Mouse (Mus musculus) MEL (cell line): Measurements from ENCODE around the gene Tyw1.

ENCODE experiments used
- CHD1 ChIP-seq: IDR thresholded peaks from 2 replicates; pipeline ENCODE4 v1.6.1; 2012; ENCODE audit warnings: low read depth, mild to moderate bottlenecking, inconsistent platforms, low read length, improper control_type of control experiment
- CTCF ChIP-seq, 3 experiments: IDR thresholded peaks in 2 of 3; conservative IDR thresholded peaks in 1 of 3; 2 replicates each; pipeline ENCODE4 v1.5.1; 2011 to 2012; ENCODE audit warnings: low read length in 3 of 3, low read depth in 2 of 3, mild to moderate bottlenecking in 2 of 3, improper control_type of control experiment in 1 of 3, inconsistent platforms in 1 of 3, mixed read lengths in 1 of 3, moderate library complexity in 1 of 3; ENCODE audit not compliant: control insufficient read depth in 1 of 3, insufficient read depth in 1 of 3, poor library complexity in 1 of 3, severe bottlenecking in 1 of 3
- EP300 ChIP-seq, 2 experiments: IDR thresholded peaks; 2 replicates each; pipeline ENCODE4 v1.6.1; 2011; ENCODE audit warnings: improper control_type of control experiment in 2 of 2, low read length in 2 of 2, low read depth in 1 of 2, mild to moderate bottlenecking in 1 of 2
- HCFC1 ChIP-seq: IDR thresholded peaks from 2 replicates; pipeline ENCODE4 v1.6.1; 2012; ENCODE audit warnings: low read depth, mild to moderate bottlenecking, inconsistent platforms, low read length, improper control_type of control experiment, moderate library complexity
- MAX ChIP-seq: IDR thresholded peaks from 2 replicates; pipeline ENCODE4 v1.6.1; 2011; ENCODE audit warnings: low read length, improper control_type of control experiment
- MXI1 ChIP-seq: IDR thresholded peaks from 2 replicates; pipeline ENCODE4 v1.6.1; 2011; ENCODE audit warnings: mild to moderate bottlenecking, low read depth, low read length, improper control_type of control experiment
- POLR2A ChIP-seq, 2 experiments: IDR thresholded peaks; 2 replicates each; pipeline ENCODE4 v1.6.1; 2011 to 2012; ENCODE audit warnings: low read length in 2 of 2, mild to moderate bottlenecking in 2 of 2, control low read depth in 1 of 2, improper control_type of control experiment in 1 of 2, low read depth in 1 of 2, moderate library complexity in 1 of 2; ENCODE audit not compliant: control insufficient read depth in 1 of 2, insufficient read depth in 1 of 2, poor library complexity in 1 of 2
- USF2 ChIP-seq, 2 experiments: IDR thresholded peaks; 2 replicates each; pipeline ENCODE4 v1.6.1; 2011 to 2012; ENCODE audit warnings: improper control_type of control experiment in 2 of 2, low read length in 2 of 2, borderline replicate concordance in 1 of 2, inconsistent platforms in 1 of 2, low read depth in 1 of 2, mild to moderate bottlenecking in 1 of 2; ENCODE audit not compliant: insufficient read depth in 1 of 2
- ZNF384 ChIP-seq: IDR thresholded peaks from 2 replicates; pipeline ENCODE4 v1.6.1; 2012; ENCODE audit warnings: low read depth, mild to moderate bottlenecking, inconsistent platforms, low read length, improper control_type of control experiment

GRCm38 (mm10) chr5:130218336-130218735 lies 37.1 kb upstream of the Tyw1 start:
- TF ChIP-seq CHD1 (no peak), CTCF (IDR thresholded peaks at IDR 0.05 in 2 of 3, conservative IDR thresholded peaks at IDR 0.05 in 1 of 3; ENCODE audit: control insufficient read depth in 1 of 3, insufficient read depth in 1 of 3, low read depth in 2 of 3, low read length in 3 of 3, poor library complexity in 1 of 3, severe bottlenecking in 1 of 3) (no peak), MAX (no peak), ZNF384 (no peak), EP300 (IDR thresholded peaks at IDR 0.05; ENCODE audit: low read depth in 1 of 2, low read length in 2 of 2) (no peak), USF2 (IDR thresholded peaks at IDR 0.05; ENCODE audit: borderline replicate concordance in 1 of 2, insufficient read depth in 1 of 2, low read depth in 1 of 2, low read length in 2 of 2) (no peak), MXI1 (no peak), HCFC1 (no peak), POLR2A (IDR thresholded peaks at IDR 0.05; ENCODE audit: control insufficient read depth in 1 of 2, insufficient read depth in 1 of 2, low read depth in 1 of 2, low read length in 2 of 2, poor library complexity in 1 of 2) (no peak)
